Mouse (Mus musculus) retina, postnatal 1 day (tissue): ENCODE results near the gene Cpvl.

ENCODE experiments used
- DNase-seq: peaks from one replicate; pipeline ENCODE4 v3.0.0-alpha.2; 2012

Cpvl gene

GRCm38 (mm10) chr6:53931605-53932004 lies 46.9 kb downstream of the Cpvl start:
- no peak for DNase-seq

- no peak for DNase-seq
These were observed 48.6 kb downstream of the Cpvl start for GRCm38 (mm10) chr6:53929858-53930257.

GRCm38 (mm10) chr6:53926197-53926596 lies 52.3 kb downstream of the Cpvl start:
- no peak for DNase-seq

GRCm38 (mm10) chr6:53925192-53925591 lies 53.3 kb downstream of the Cpvl start:
- DNase-seq: no peak

GRCm38 (mm10) chr6:53920041-53920440 lies 58.4 kb downstream of the Cpvl start:
- no peak for DNase-seq

- no peak for DNase-seq
These were observed 61.4 kb downstream of the Cpvl start for GRCm38 (mm10) chr6:53917026-53917558.

GRCm38 (mm10) chr6:53915347-53915746 lies 63.1 kb downstream of the Cpvl start:
- no peak for DNase-seq

- DNase-seq: no peak
These were observed 65.3 kb downstream of the Cpvl start for GRCm38 (mm10) chr6:53913151-53913550.

- no peak for DNase-seq
These were observed 66.2 kb downstream of the Cpvl start for GRCm38 (mm10) chr6:53912112-53912782.

- peak; percentile 44 for DNase-seq
These were observed 68.5 kb downstream of the Cpvl start for GRCm38 (mm10) chr6:53909986-53910385.

GRCm38 (mm10) chr6:53909446-53909845 lies 69.0 kb downstream of the Cpvl start:
- peak; percentile 17 for DNase-seq

- no peak for DNase-seq
These were observed 71.6 kb downstream of the Cpvl start for GRCm38 (mm10) chr6:53906871-53907270.

- DNase-seq: no peak
These were observed 72.4 kb downstream of the Cpvl start for GRCm38 (mm10) chr6:53906051-53906462.

GRCm38 (mm10) chr6:53905576-53905975 lies 72.9 kb downstream of the Cpvl start:
- no peak for DNase-seq

GRCm38 (mm10) chr6:53904703-53905395 lies 73.6 kb downstream of the Cpvl start:
- DNase-seq: no peak

GRCm38 (mm10) chr6:53904186-53904585 lies 74.3 kb downstream of the Cpvl start:
- peak; percentile 49 for DNase-seq

GRCm38 (mm10) chr6:53901741-53902140 lies 76.7 kb downstream of the Cpvl start:
- DNase-seq: no peak

- DNase-seq: peak; percentile 48
These were observed 80.5 kb downstream of the Cpvl start for GRCm38 (mm10) chr6:53897872-53898464.

- DNase-seq: no peak
These were observed 81.3 kb downstream of the Cpvl start for GRCm38 (mm10) chr6:53897126-53897525.

- DNase-seq: no peak
These were observed 84.7 kb downstream of the Cpvl start for GRCm38 (mm10) chr6:53893731-53894130.

- no peak for DNase-seq
These were observed 87.4 kb downstream of the Cpvl start for GRCm38 (mm10) chr6:53891109-53891508.

GRCm38 (mm10) chr6:53884931-53885330 lies 93.5 kb downstream of the Cpvl start:
- no peak for DNase-seq

- no peak for DNase-seq
These were observed 94.0 kb downstream of the Cpvl start for GRCm38 (mm10) chr6:53884496-53884895.

- DNase-seq: no peak
These were observed 95.1 kb downstream of the Cpvl start for GRCm38 (mm10) chr6:53883405-53883804.
